Mouse (Mus musculus) neural tube, embryonic 14.5 days (tissue): ENCODE data around the gene Xrcc3. TPM values are rescaled to one million over a fixed set of nuclear protein-coding genes. Genes with fewer than 3 reads are reported as not detected.

ENCODE experiments used
- ATAC-seq: fragments of 200-750 bp; cut with Nextera tagmentation; 2 replicates; pipeline ENCODE4 v1.8.0; 2017; ENCODE audit warnings: low read depth, mild to moderate bottlenecking, moderate TSS enrichment, moderate library complexity
- H3K27ac ChIP-seq: fragments of 300-500 bp; sonication (generic); 2 replicates; pipeline ENCODE4 v1.5.1; 2014; ENCODE audit warnings: low read depth, mild to moderate bottlenecking, control low read depth, low read length, moderate library complexity, mixed read lengths
- H3K27me3 ChIP-seq: fragments of 300-500 bp; sonication (generic); 2 replicates; pipeline ENCODE4 v1.6.1; 2014; ENCODE audit warnings: low read length; ENCODE audit not compliant: control insufficient read depth, insufficient read depth
- H3K36me3 ChIP-seq: fragments of 300-500 bp; sonication (generic); 2 replicates; pipeline ENCODE4 v1.6.1; 2014; ENCODE audit warnings: low read length, mixed read lengths; ENCODE audit not compliant: control insufficient read depth, insufficient read depth
- H3K4me1 ChIP-seq: fragments of 300-500 bp; sonication (generic); 2 replicates; pipeline ENCODE4 v1.6.1; 2014; ENCODE audit warnings: low read length; ENCODE audit not compliant: control insufficient read depth, insufficient read depth
- H3K4me2 ChIP-seq: fragments of 300-500 bp; sonication (generic); 2 replicates; pipeline ENCODE4 v1.6.1; 2014; ENCODE audit warnings: mild to moderate bottlenecking, low read depth, low read length, control low read depth
- H3K4me3 ChIP-seq: fragments of 300-500 bp; sonication (generic); 2 replicates; pipeline ENCODE4 v1.5.1; 2014; ENCODE audit warnings: low read depth, low read length, control low read depth, mixed read lengths
- H3K9ac ChIP-seq: fragments of 300-500 bp; sonication (generic); replicated peaks from 2 replicates; pipeline ENCODE4 v1.6.1; 2014; ENCODE audit warnings: low read depth, mild to moderate bottlenecking, control low read depth, low read length, mixed read lengths
- H3K9me3 ChIP-seq: fragments of 300-500 bp; sonication (generic); 2 replicates; pipeline ENCODE4 v1.6.1; 2016; ENCODE audit warnings: low read length; ENCODE audit not compliant: control insufficient read depth
- WGBS: fragments of 180-500 bp; shearing (Covaris S2); extraction: QIAGEN DNeasy Blood & Tissue Kit; methylation state at CpG from one replicate; pipeline ENCODE4 v1.1.7; 2014; 5-methylcytosine and 5-hydroxymethylcytosine counted together
- polyA plus RNA-seq: library from polyadenylated mRNA; unstranded; fragments of >200 nt; fragmentation: Nextera tagmentation; extraction: Ambion mirVana; gene quantifications from 2 replicates; pipeline ENCODE4 v1.2.1, GENCODE M21; 2014

The Xrcc3 gene
- polyA plus RNA-seq, 1 experiment from 2014 or later = 2.9 TPM

DNA sequence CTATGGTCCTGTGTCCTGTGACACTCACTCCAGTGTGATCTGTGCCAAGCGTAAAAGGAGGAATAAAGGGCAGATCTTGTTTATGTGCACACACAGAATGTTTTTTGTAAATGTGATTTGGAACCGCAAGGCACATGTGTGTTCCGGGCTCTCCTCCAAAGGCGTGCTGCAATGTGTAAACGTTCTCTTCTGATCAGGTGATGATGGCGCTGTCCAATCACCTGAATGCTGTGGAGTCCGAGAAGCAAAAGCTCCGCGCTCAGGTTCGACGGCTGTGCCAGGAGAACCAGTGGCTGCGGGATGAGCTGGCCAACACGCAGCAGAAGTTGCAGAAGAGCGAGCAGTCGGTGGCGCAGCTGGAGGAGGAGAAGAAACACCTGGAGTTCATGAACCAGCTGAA, 39.5 kb downstream of the Xrcc3 start:
- no peak overlapping the region for H3K27ac ChIP-seq
- 91% methylated on average over 16 of the region's 16 CpGs for WGBS
- ATAC-seq = no peak

DNA sequence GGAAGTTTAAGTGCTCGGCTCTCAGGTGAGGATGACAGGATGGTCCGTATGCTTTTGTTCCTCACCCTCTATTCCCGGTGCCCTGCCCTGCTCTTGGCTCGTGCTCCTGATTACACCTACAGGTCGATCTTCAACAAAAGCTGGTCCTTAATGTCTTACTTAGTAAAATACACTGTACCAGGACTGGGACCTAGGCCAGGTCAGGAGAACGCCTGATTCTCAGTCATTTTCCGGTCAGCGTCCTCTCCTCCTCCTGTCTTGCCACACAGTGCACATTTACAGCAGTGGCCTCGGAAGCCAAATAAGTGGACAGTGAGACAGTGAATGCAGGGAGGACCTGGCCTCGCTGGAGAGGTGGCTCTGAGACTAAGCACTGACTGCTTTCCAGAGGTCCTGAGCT, 43.0 kb downstream of the Xrcc3 start:
- H3K4me1 ChIP-seq = peaks cover 21% of the 10 kb centered on the region
- 91% methylated on average over 10 of the region's 10 CpGs for WGBS
- no peaks in the 10 kb centered on the region for H3K9me3 ChIP-seq
- no peak overlapping the region for H3K4me3 ChIP-seq
- H3K4me2 ChIP-seq = no peak overlapping the region
- H3K27me3 ChIP-seq = no peaks in the 10 kb centered on the region
- no peak for ATAC-seq
- H3K9ac ChIP-seq = no peak overlapping the region
- H3K27ac ChIP-seq = no peak overlapping the region
- peaks cover 30% of the 10 kb centered on the region for H3K36me3 ChIP-seq

More for the DNA sequence above, 39.5 kb downstream of the Xrcc3 start:
- Histone ChIP-seq H3K9me3 (no peaks in the 10 kb centered on the region), H3K4me1 (peaks cover 7% of the 10 kb centered on the region), H3K4me2 (no peak overlapping the region), H3K9ac (no peak overlapping the region), H3K4me3 (no peak overlapping the region), H3K27me3 (no peaks in the 10 kb centered on the region), H3K36me3 (peaks cover 62% of the 10 kb centered on the region)

DNA sequence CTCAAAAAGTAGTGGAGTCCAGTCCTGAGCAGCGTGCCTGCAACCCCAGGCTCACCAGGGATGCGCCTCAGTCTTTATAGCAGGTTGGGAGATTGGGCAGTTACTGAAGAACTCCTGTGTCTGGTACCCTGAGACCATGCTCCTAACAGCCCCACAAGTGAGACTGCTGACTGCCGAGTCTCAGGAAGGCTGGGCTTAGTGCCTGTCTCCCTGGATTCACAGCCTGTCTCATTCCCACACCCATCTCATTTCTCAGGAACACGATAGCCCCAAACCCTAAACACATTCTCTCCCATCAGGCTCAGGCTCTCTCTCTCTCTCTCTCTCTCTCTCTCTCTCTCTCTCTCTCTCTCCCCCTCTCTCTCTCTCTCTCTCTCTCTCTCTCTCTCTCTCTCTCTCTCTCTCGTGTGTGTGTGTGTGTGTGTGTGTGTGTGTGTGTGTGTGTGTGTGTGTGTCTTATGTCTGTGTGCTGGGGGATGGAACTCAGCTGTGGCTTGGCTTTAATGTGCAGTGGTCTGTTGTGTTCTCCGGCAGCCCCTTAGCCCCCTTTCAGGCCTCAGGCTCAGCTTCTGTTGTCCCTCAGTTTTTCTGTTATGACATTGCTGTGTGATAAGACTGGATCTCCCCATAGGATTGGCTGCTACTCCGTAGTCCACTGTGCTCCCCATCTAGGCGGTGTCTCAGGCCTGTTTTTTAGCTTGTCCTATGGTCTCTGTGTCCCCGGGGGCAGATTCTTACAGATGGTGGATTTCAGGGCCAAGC, 43.7 kb downstream of the Xrcc3 start:
- Histone ChIP-seq H3K4me2 (no peak overlapping the region), H3K36me3 (peaks cover 24% of the 10 kb centered on the region), H3K27me3 (no peaks in the 10 kb centered on the region), H3K4me1 (peaks cover 24% of the 10 kb centered on the region), H3K9me3 (no peaks in the 10 kb centered on the region), H3K4me3 (no peak overlapping the region), H3K27ac (peak overlapping the region; percentile 8), H3K9ac (no peak overlapping the region)
- 48% methylated on average over 9 of the region's 9 CpGs for WGBS
- ATAC-seq = no peak

DNA sequence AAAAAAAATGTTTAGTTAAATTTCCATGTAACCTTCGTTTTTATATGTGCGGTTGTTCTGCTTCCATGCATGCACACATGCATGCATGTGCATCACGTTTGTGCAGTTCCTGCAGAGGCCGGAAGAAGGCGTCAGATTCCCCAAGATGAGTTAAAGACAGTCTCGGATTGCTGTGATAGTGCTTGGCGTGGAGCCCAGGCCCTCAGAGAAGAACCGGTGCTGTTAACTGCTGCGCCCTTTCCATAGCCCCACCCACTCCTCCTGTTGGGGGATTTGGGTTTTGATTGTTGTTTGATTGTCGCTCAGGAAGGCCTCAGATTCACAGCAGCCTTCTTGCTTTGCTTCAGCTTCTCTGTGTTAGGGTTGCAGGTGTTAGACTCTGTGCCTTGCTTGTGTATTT, 44.4 kb downstream of the Xrcc3 start:
- Histone ChIP-seq H3K27ac (peak overlapping the region; percentile 8), H3K4me2 (no peak overlapping the region), H3K36me3 (peaks cover 17% of the 10 kb centered on the region), H3K9ac (no peak overlapping the region), H3K4me1 (peaks cover 24% of the 10 kb centered on the region), H3K9me3 (no peaks in the 10 kb centered on the region), H3K4me3 (no peak overlapping the region), H3K27me3 (no peaks in the 10 kb centered on the region)
- ATAC-seq = 0 out of 2 replicates have a peak, but pooled peaks have one; percentile 38
- WGBS = 24% methylated on average over 10 of the region's 10 CpGs

DNA sequence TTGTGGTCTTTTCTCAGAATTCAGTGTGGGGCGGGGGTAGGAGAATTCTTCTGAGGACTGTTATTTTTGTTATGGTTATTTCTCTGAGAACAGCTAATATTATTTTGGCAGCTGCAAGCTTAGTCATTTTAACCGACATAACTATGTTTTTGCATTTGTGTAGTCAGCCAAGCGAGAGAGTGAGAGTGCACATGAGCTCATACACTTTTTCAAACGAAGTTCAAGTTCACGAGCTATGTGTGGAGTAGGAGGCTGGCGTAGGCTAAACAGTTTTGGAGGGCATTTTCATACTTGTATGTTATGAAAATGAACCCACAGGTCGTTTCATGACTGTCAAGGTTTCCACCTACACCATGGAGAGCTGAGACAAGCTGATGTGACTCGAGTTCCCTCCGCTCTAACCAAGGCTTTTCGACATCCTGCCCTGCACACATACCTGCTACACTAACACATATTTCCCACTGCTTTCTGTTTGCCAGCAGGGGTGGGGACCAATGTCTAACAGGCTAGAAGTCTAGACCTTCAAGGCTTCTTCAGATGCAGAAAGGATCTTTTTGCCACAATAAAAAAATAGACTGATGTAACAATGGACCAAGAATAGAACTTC, 45.2 kb downstream of the Xrcc3 start:
- Histone ChIP-seq H3K4me3 (no peak overlapping the region), H3K9me3 (no peaks in the 10 kb centered on the region), H3K9ac (no peak overlapping the region), H3K27ac (no peak overlapping the region), H3K4me2 (no peak overlapping the region), H3K36me3 (peaks cover 9% of the 10 kb centered on the region), H3K27me3 (no peaks in the 10 kb centered on the region), H3K4me1 (peaks cover 24% of the 10 kb centered on the region)
- WGBS = 89% methylated on average over 10 of the region's 10 CpGs
- no peak for ATAC-seq

DNA sequence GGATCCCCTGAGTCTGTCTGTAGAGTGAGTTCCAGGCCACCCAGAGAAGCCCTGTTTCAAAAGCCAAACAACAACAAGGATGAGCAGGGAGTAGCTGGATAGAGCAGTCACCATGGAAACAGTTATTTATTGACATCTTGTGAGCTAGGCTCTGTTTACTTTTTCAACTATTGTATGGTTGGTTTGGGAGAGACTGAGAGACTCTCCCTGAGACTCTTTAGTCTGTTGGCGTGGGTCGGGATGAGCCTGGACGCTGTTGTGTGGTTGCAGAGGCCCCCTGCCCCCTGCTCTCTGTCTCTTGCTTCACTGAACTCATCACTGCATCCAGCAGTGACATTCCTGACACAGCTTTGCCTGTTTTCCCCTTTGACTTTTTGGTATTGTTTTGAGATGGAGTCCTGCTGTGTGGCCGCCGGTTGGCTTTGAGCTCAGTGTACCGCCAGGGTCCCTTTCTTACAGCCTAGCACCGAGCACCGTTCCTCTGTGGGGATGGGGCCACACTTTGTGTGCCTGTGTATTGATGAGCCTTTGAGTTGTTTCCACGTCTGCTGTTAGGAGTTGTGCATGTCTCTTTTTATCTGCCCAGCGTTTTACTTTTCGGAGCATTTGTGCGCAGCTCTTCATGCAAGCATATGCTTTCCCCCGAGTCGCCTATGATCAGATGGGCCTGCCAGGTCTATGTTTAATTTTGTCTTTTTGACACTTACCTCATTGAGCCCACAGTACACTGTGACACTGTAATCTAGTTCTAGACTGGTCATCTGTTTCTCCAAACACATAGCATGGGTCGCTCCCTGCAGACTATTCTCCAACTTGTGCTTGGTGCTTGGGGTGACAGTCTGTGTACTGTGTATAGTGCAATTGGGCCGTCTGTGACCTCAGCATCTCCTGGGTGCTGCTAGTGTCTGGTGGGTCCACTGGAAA, 47.1 kb downstream of the Xrcc3 start:
- H3K36me3 ChIP-seq = no peaks in the 10 kb centered on the region
- H3K4me2 ChIP-seq = no peak overlapping the region; the same call in 1 of the 2 replicates
- WGBS = 27% methylated on average over 16 of the region's 16 CpGs
- H3K4me3 ChIP-seq = no peak overlapping the region
- H3K9ac ChIP-seq = no peak overlapping the region
- no peak for ATAC-seq
- H3K4me1 ChIP-seq = peaks cover 32% of the 10 kb centered on the region
- no peaks in the 10 kb centered on the region for H3K27me3 ChIP-seq
- H3K27ac ChIP-seq = no peak overlapping the region
- no peaks in the 10 kb centered on the region for H3K9me3 ChIP-seq

DNA sequence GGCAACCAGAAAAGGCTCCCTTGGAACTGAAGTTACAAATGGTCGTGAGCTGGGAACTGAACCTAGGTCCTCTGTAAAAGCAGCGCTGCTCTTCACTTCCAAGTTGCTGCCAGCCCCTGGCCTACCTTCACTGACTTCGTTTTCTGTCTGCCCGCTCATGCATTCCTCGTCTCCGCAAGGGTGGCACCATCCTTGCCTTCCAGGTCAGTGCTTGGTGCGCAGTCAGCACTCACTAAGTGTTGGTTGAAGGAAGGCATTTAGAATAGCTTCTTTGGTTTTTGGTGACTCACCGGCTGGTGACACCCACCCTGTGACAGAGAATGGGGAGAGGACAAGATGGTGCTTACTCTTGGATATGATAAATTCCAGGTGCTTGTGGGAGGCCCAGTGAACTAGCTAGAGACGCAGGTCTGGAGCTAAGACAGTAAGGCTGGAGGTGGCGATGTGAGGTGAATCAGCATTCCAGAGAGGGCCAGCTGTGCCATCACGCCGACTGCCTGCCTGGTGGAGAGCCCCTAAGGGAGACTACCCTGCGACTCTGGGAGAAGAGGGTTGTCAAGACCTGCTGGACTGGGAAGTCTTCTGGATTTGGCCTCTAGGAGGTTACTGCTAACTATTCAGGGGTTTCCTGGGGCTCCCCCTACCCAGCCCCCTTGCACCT, 50.9 kb downstream of the Xrcc3 start:
- H3K4me1 ChIP-seq = peaks cover 44% of the 10 kb centered on the region
- no peak overlapping the region for H3K4me2 ChIP-seq
- ATAC-seq = no peak
- H3K36me3 ChIP-seq = no peaks in the 10 kb centered on the region
- no peaks in the 10 kb centered on the region for H3K9me3 ChIP-seq
- no peak overlapping the region for H3K9ac ChIP-seq
- H3K27ac ChIP-seq = no peak overlapping the region
- no peaks in the 10 kb centered on the region for H3K27me3 ChIP-seq
- 89% methylated on average over 13 of the region's 13 CpGs for WGBS
- no peak overlapping the region for H3K4me3 ChIP-seq

DNA sequence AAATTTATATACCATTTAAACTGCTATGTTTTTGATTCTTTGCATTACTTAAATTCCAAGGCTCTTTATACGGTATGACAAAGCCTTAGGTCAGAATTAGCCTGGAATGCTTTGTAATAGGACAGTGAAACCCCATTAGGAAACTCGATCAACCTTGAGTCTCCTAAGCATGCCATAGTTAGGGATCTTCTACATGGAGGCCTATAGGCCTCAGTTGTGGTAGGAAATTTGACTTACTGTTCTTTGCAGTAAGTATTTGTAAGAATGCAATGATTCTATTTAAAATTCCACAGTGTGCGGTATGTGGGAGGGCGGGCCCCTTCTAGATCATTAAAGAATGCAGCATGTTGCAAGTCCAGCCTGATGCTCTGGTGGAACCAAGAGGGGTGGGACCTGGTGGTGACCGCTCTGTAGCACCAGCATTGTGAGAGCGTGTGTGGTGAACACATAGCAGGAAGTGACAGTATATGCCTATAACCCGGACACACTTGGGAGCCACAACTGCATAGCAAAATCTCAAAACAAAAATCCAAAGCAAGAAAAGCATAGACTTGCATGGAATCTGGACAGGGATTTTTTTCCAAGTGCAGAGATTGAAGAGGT, 53.3 kb downstream of the Xrcc3 start:
- 0 out of 2 replicates have a peak overlapping the region, but pooled peaks have one; percentile 0 for H3K9ac ChIP-seq
- H3K4me1 ChIP-seq = peaks cover 29% of the 10 kb centered on the region
- H3K9me3 ChIP-seq = no peaks in the 10 kb centered on the region
- no peaks in the 10 kb centered on the region for H3K27me3 ChIP-seq
- H3K27ac ChIP-seq = no peak overlapping the region
- 72% methylated on average over 7 of the region's 7 CpGs for WGBS
- H3K4me2 ChIP-seq = peak overlapping the region; percentile 99
- no peak for ATAC-seq
- H3K4me3 ChIP-seq = peak overlapping the region; percentile 88
- H3K36me3 ChIP-seq = no peaks in the 10 kb centered on the region
